Mouse (Mus musculus) cortical plate, adult 2 months (tissue): ENCODE results near the gene Jak2. TPM values are rescaled to one million over a fixed set of nuclear protein-coding genes. Genes with fewer than 3 reads are reported as not detected.
A peak's percentile ranks its signal among the peaks of the same experiment; 100 is the strongest.

Experiments used
- H3K27ac ChIP-seq: fragments of 200-500 bp; 2 replicates; pipeline ENCODE4 v1.5.1; 2012; ENCODE audit warnings: low read length, control low read depth, inconsistent platforms; ENCODE audit not compliant: insufficient read depth
- H3K4me1 ChIP-seq: fragments of 200-500 bp; 2 replicates; pipeline ENCODE4 v1.6.1; 2011; ENCODE audit warnings: low read length; ENCODE audit not compliant: control insufficient read depth, insufficient read depth
- H3K4me3 ChIP-seq: fragments of 200-500 bp; 2 replicates; pipeline ENCODE4 v1.5.1; 2011; ENCODE audit warnings: mild to moderate bottlenecking, low read length, control low read depth; ENCODE audit not compliant: insufficient read depth
- CTCF ChIP-seq: fragments of 200-500 bp; IDR thresholded peaks from 2 replicates; pipeline ENCODE4 v1.5.1; 2011; ENCODE audit warnings: mild to moderate bottlenecking, control low read depth, low read length; ENCODE audit not compliant: insufficient read depth; ENCODE audit errors: extremely low read depth
- POLR2A ChIP-seq: fragments of 200-500 bp; IDR thresholded peaks from 2 replicates; pipeline ENCODE4 v1.6.1; 2011; ENCODE audit warnings: mild to moderate bottlenecking, low read length, control low read depth; ENCODE audit not compliant: insufficient read depth; ENCODE audit errors: extremely low read depth
- polyA plus RNA-seq: library from polyadenylated mRNA; depleted of rRNA; stranded (reverse); fragments of >200 nt; gene quantifications from 2 replicates; pipeline ENCODE4 v1.2.3, GENCODE M21; 2012

Jak2 gene
- polyA plus RNA-seq, 1 experiment = 18.4 TPM

- H3K4me1 ChIP-seq = no peaks in the 10 kb centered on the region
- H3K4me3 ChIP-seq = no peak overlapping the region
- TF ChIP-seq CTCF (no peak), POLR2A (no peak)
- no peak overlapping the region for H3K27ac ChIP-seq
These were observed 24.6 kb upstream of the Jak2 start for GRCm38 (mm10) chr19:29226996-29227395.

GRCm38 (mm10) chr19:29227941-29228590 lies 23.6 kb upstream of the Jak2 start:
- no peak overlapping the region for H3K4me3 ChIP-seq
- no peaks in the 10 kb centered on the region for H3K4me1 ChIP-seq
- H3K27ac ChIP-seq = no peak overlapping the region
- no peak for TF ChIP-seq CTCF
- TF ChIP-seq POLR2A = no peak

GRCm38 (mm10) chr19:29228989-29229388 lies 22.6 kb upstream of the Jak2 start:
- Histone ChIP-seq H3K4me1 (no peaks in the 10 kb centered on the region), H3K27ac (no peak overlapping the region), H3K4me3 (no peak overlapping the region)
- no peak for TF ChIP-seq POLR2A
- TF ChIP-seq CTCF = no peak

- Histone ChIP-seq H3K27ac (no peak overlapping the region), H3K4me3 (no peak overlapping the region), H3K4me1 (no peaks in the 10 kb centered on the region)
- TF ChIP-seq CTCF (no peak), POLR2A (no peak)
These were observed 18.9 kb upstream of the Jak2 start for GRCm38 (mm10) chr19:29232738-29233137.

DNA sequence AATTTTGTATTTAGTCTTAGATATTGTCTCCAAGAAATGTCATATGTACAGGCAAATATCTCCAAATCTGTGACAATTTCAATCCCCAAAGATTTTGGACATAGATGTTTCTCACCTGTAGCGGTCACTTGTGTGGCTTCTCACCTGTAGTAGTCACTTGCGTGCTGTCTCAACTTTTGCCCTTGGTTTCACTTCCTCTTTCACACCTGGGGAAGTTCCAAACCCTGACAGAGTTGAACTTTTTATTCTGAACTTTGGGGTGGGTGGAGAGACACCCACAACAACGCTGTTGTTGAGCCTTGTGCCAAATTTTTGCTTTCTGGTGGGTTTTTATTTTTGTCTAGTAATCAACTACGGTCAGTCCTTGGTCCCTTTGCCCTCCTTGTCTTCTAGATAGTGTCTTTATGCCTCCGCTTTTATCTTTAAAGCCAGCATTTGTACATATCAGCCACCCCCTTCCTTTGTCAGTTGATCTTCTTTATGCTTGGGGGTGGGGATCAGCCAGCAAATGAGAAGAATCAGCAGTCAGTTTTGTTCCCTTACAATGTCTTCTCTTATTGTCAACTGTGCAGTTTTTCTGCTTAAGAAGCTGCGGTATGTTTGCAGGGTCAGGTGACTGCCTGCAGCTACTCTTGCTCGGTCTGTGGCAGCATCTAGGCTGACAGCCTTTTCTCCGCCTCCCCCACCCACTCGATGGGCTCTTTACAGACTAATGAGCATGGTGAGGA lies 14.8 kb upstream of the Jak2 start:
- Histone ChIP-seq H3K27ac (no peak overlapping the region), H3K4me1 (no peaks in the 10 kb centered on the region), H3K4me3 (no peak overlapping the region)
- TF ChIP-seq POLR2A = no peak
- no peak for TF ChIP-seq CTCF

GRCm38 (mm10) chr19:29238171-29238570 lies 13.5 kb upstream of the Jak2 start:
- Histone ChIP-seq H3K4me3 (no peak overlapping the region), H3K27ac (no peak overlapping the region), H3K4me1 (no peaks in the 10 kb centered on the region)
- TF ChIP-seq CTCF (no peak), POLR2A (no peak)

DNA sequence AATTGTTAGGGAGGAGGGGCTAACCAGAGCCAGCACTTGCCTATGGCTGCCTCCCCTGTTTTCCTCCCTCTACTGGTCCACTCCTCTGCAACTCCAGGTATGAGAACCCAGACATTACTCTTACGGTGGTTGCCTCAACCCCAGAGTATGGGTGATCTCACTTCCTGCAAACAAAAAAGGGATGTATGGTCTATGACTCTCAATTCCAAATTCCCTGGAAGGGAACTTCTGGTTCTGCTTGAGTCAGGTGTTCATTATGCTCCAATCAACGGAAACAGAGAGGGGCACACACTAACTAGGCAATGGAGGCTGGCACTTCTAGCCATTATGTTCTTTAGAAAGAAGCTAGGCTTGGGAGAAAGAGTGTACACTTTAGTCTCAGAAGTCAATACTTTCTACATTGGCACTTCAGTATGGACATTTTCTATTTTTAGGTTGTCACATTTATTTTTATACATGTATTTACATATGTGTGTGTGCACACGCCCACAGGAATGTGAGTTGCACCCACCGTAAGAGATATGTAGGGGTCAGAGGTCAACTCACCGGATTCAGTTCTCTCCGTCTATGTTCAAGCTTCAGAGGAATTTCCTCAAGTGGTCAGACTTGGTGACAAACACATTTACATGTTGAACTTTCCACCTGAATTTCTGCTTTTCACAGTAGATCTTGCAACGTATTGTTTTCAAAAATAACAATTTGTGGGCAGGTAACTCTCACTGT lies 12.0 kb upstream of the Jak2 start:
- no peak overlapping the region for H3K27ac ChIP-seq
- no peak for TF ChIP-seq CTCF
- TF ChIP-seq POLR2A = no peak
- no peaks in the 10 kb centered on the region for H3K4me1 ChIP-seq
- H3K4me3 ChIP-seq = no peak overlapping the region

DNA sequence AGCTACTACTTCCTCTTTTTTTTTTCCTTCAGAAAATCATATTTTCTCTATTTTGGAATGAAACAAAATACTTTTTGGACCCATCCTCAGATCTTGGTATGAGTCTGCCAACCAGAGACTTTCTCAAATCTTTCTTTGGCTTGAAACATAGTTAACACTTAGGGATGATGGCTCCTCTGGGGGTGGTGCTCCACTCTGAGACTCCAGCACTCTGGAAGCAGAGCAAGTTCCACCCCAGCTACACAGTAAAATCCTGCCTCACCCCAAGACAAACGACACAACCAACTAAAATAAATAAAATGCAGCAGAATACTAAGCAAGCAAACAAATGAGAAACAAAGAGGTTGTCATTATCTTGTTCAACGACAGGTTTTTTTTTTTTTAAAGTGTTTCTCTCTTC lies 11.0 kb upstream of the Jak2 start:
- H3K4me1 ChIP-seq = no peaks in the 10 kb centered on the region
- TF ChIP-seq CTCF (no peak), POLR2A (no peak)
- no peak overlapping the region for H3K27ac ChIP-seq
- H3K4me3 ChIP-seq = no peak overlapping the region

- TF ChIP-seq CTCF (no peak), POLR2A (no peak)
- H3K4me3 ChIP-seq = no peak overlapping the region
- H3K27ac ChIP-seq = no peak overlapping the region
- no peaks in the 10 kb centered on the region for H3K4me1 ChIP-seq
These were observed 10.0 kb upstream of the Jak2 start for GRCm38 (mm10) chr19:29241581-29241980.

GRCm38 (mm10) chr19:29249933-29250332 lies 1.7 kb upstream of the Jak2 start:
- H3K4me3 ChIP-seq = peak overlapping the region; percentile 72; the same call in 1 of the 2 replicates
- no peak for TF ChIP-seq POLR2A
- no peak for TF ChIP-seq CTCF
- no peak overlapping the region for H3K27ac ChIP-seq

More at GRCm38 (mm10) chr19:29249933-29250332, 1.7 kb upstream of the Jak2 start:
- peaks cover 6% of the 10 kb centered on the region for H3K4me1 ChIP-seq
